In genomic region chr9:57655749-57656148, GRCm38 (mm10) we compare ENCODE assay signal across 1 mouse cellular context.
TF ChIP-seq lines count a peak whose summit lies in the region.

No protein-coding gene starts in this region.

TF ChIP-seq in MEL, 35 proteins besides CTCF, POLR2A, EP300 and RAD21:
- TF ChIP-seq NRF1 (IDR thresholded peaks at IDR 0.05; ENCODE audit: insufficient read depth, low read depth, low read length, poor library complexity, severe bottlenecking), result no peak
- TF ChIP-seq MAX (IDR thresholded peaks at IDR 0.05; ENCODE audit: low read length), result peak; percentile 80
- no peak for TF ChIP-seq GABPA (IDR thresholded peaks at IDR 0.05; ENCODE audit: low read depth, low read length)
- TF ChIP-seq TCF12 (IDR thresholded peaks at IDR 0.05; ENCODE audit: low read depth, low read length), result peak; percentile 16; the same call in 1 of the 2 replicates
- peak; percentile 63; the same call in 1 of the 2 replicates for TF ChIP-seq MXI1 (IDR thresholded peaks at IDR 0.05; ENCODE audit: low read depth, low read length)
- peak; percentile 66 for TF ChIP-seq HCFC1 (IDR thresholded peaks at IDR 0.05; ENCODE audit: low read depth, low read length)
- peak; percentile 55; the same call in 1 of the 2 replicates for TF ChIP-seq ELF1 (IDR thresholded peaks at IDR 0.05; ENCODE audit: low read depth, low read length)
- peak; percentile 99 for TF ChIP-seq ZC3H11A (IDR thresholded peaks at IDR 0.05; ENCODE audit: low read depth, low read length)
- TF ChIP-seq RCOR1 (IDR thresholded peaks at IDR 0.05; ENCODE audit: low read depth, low read length), result peak; percentile 60; the same call in 1 of the 2 replicates
- peak; percentile 97 for TF ChIP-seq USF1 (IDR thresholded peaks at IDR 0.05; ENCODE audit: low read depth, low read length)
- no peak for TF ChIP-seq TAL1 (IDR thresholded peaks at IDR 0.05; ENCODE audit: low read length)
- TF ChIP-seq NELFE (IDR thresholded peaks at IDR 0.05; ENCODE audit: low read depth, low read length), result 0 out of 2 replicates have a peak, but pooled peaks have one; percentile 20
- TF ChIP-seq CHD2 (IDR thresholded peaks at IDR 0.05; ENCODE audit: low read length), result no peak
- peak; percentile 40; the same call in 1 of the 2 replicates for TF ChIP-seq MYB (IDR thresholded peaks at IDR 0.05; ENCODE audit: low read depth, low read length)
- TF ChIP-seq BHLHE40 (IDR thresholded peaks at IDR 0.05; ENCODE audit: borderline replicate concordance, low read depth, low read length), result peak; percentile 74
- peak; percentile 80 for TF ChIP-seq ZNF384 (IDR thresholded peaks at IDR 0.05; ENCODE audit: low read depth, low read length)
- peak; percentile 48 to 78; a peak in 2 of 4 replicates for TF ChIP-seq USF2 (IDR thresholded peaks at IDR 0.05; ENCODE audit: borderline replicate concordance in 1 of 2, insufficient read depth in 1 of 2, low read depth in 1 of 2, low read length in 2 of 2)
- TF ChIP-seq ETS1 (IDR thresholded peaks at IDR 0.05; ENCODE audit: low read depth, low read length), result peak; percentile 49; the same call in 1 of the 2 replicates
- TF ChIP-seq UBTF (IDR thresholded peaks at IDR 0.05; ENCODE audit: borderline replicate concordance, insufficient read depth, low read depth, low read length), result no peak
- TF ChIP-seq MAFK (IDR thresholded peaks at IDR 0.05; ENCODE audit: borderline replicate concordance, low read depth, low read length), result no peak
- TF ChIP-seq ZKSCAN1 (IDR thresholded peaks at IDR 0.05; ENCODE audit: low read depth, low read length), result no peak
- TF ChIP-seq CHD1 (IDR thresholded peaks at IDR 0.05; ENCODE audit: low read depth, low read length), result no peak
- no peak for TF ChIP-seq TBP (IDR thresholded peaks at IDR 0.05; ENCODE audit: low read depth, low read length)
- TF ChIP-seq SIN3A (IDR thresholded peaks at IDR 0.05; ENCODE audit: low read length), result peak; percentile 91
- TF ChIP-seq MEF2A (IDR thresholded peaks at IDR 0.05; ENCODE audit: extremely low read depth, insufficient replicate concordance, low read depth, low read length, poor library complexity, severe bottlenecking), result no peak
- 0 out of 2 replicates have a peak, but pooled peaks have one; percentile 33 for TF ChIP-seq E2F4 (IDR thresholded peaks at IDR 0.05; ENCODE audit: borderline replicate concordance, low read depth, low read length)
- TF ChIP-seq MYC (IDR thresholded peaks at IDR 0.05; ENCODE audit: low read depth, low read length), result peak; percentile 65
- TF ChIP-seq POLR2AphosphoS2 (IDR thresholded peaks at IDR 0.05; ENCODE audit: low read length), result no peak
- no peak for TF ChIP-seq KAT2A (conservative IDR thresholded peaks at IDR 0.05; ENCODE audit: low read depth, low read length)
- no peak for TF ChIP-seq POLR2AphosphoS5 (IDR thresholded peaks at IDR 0.05; ENCODE audit: borderline replicate concordance, low read depth, low read length)
- peak; percentile 57; the same call in 1 of the 2 replicates for TF ChIP-seq MAZ (IDR thresholded peaks at IDR 0.05; ENCODE audit: low read depth, low read length)
- no peak for TF ChIP-seq GATA1 (IDR thresholded peaks at IDR 0.05; ENCODE audit: low read depth, low read length)
- TF ChIP-seq JUND (IDR thresholded peaks at IDR 0.05; ENCODE audit: low read depth, low read length), result peak; percentile 71; the same call in 1 of the 2 replicates
- TF ChIP-seq ZMIZ1 (IDR thresholded peaks at IDR 0.05; ENCODE audit: low read depth, low read length), result no peak
- peak; percentile 99 for TF ChIP-seq SMC3 (IDR thresholded peaks at IDR 0.05; ENCODE audit: low read depth, low read length)
